8 mouse cellular contexts compared by ENCODE assay signal in the genomic region with DNA sequence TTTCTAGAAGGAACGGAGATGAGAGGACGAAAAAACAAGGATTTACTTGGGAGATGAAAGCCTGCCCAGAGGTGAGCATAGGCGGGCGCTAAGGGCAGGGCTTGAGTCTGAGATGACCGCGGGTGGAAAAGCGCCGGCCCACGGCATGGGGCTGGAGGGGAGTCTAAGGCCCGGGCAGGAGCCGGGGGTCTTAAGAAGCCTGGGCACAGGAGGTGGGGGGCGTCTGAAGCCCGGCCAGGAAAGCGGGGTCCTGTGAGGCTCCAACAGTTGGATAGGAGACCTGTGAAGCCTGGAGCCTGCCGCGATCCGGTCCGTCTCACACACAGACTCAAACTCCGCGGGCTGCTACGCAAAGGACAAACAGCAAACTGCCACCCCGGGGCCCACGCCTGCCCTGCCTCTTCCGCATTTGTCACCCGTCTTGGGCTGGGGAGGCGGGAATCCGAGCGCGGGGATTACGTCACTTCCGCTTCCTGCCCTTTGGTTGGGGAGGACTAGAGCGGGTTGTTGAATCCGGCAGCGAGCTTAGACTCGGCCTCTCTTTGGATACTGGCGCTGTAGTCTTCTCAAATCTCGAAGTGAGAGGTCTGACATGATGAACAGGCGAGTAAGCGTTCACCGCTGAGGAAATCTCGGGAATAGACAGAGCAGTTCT. TPM values are rescaled to one million over a fixed set of nuclear protein-coding genes. Genes with fewer than 3 reads are reported as not detected.
DNase-seq lines count a peak whose midpoint lies in the region; ATAC-seq and TF ChIP-seq lines count a peak whose summit lies in the region.

A gene (minus strand): TSS at position 445 of the 655 bp plus-strand sequence.

- in situ Hi-C loops in Patski (cut with MboI; ENCODE audit: low pct_unique_long_range_greater_than_20kb) = no loop called here

- peaks cover 12% of the 10 kb centered on the region for H3K4me1 ChIP-seq in hindbrain, embryonic 13.5 days (replicated peaks)

- peak within 1 kb of the TSS; percentile 87 for H3K9ac ChIP-seq in hindbrain, embryonic 13.5 days

- WGBS in hindbrain, embryonic 13.5 days = under 1% methylated on average over 41 of the region's 41 CpGs

- CTCF ChIA-PET in Patski (lab: Charles Lee) = no interaction called here

- H3K4me3 ChIP-seq in hindbrain, embryonic 13.5 days = peak within 1 kb of the TSS; percentile 69

- DNase-seq in Patski (ENCODE audit: low read depth, low spot score) = peak; percentile 77
- peak; percentile 98 for DNase-seq in cerebellum, postnatal 14 days
- peak; percentile 95 to 96 for DNase-seq in frontal cortex, postnatal 14 days (ENCODE audit: low spot score in 2 of 2)
- peak; percentile 93 to 95 for DNase-seq in layer of hippocampus, postnatal 25 days (ENCODE audit: extremely low spot score in 1 of 2, low spot score in 1 of 2)
- peak; percentile 98 for DNase-seq in lung, postnatal 25 days (ENCODE audit: low spot score)
- peak; percentile 99 for DNase-seq in retina, embryonic 14.5 days (ENCODE audit: low spot score)
- peak; percentile 97 for DNase-seq in thymus, postnatal 4 days

- no peaks in the 10 kb centered on the region for H3K9me3 ChIP-seq in hindbrain, embryonic 13.5 days

- no peaks in the 10 kb centered on the region for H3K36me3 ChIP-seq in hindbrain, embryonic 13.5 days

- H3K4me2 ChIP-seq in hindbrain, embryonic 13.5 days = peak within 1 kb of the TSS; percentile 77

- ATAC-seq in Patski = peak; percentile 98
- ATAC-seq in hindbrain, embryonic 13.5 days (ENCODE audit: low FRiP score) = peak; percentile 100

- H3K27me3 ChIP-seq in Patski = no peaks in the 10 kb centered on the region
- no peaks in the 10 kb centered on the region for H3K27me3 ChIP-seq in hindbrain, embryonic 13.5 days

- no peak for TF ChIP-seq CTCF in Patski (IDR thresholded peaks at IDR 0.05)

- H3K27ac ChIP-seq in hindbrain, embryonic 13.5 days = peak within 1 kb of the TSS; percentile 92

- POLR2A ChIA-PET in Patski (lab: Charles Lee) = no interaction called here

RNA-seq across cellular contexts. Expression of the gene that starts here (rescaled TPM):
- polyA plus RNA-seq in Patski (2021) = 1.3 TPM
- polyA plus RNA-seq in hindbrain, embryonic 13.5 days (2015; fragmentation: Nextera tagmentation; extraction: Ambion mirVana) = 8.0 TPM in 2 replicates
- 1 to 10 TPM; 1.4 to 2.2 TPM for total RNA-seq in layer of hippocampus, postnatal 25 days (2021)

Comparison
In these comparisons a context has a peak if more than half of its experiments do, and no peak if none do; other contexts are left out.
1. Peak in every context shown above with its lines: DNase-seq, ATAC-seq, H3K4me3 ChIP-seq and H3K27ac ChIP-seq.